Comparison of ENCODE assay signal across 26 mouse cellular contexts in genomic region chr11:51759251-51759650, GRCm38 (mm10). TPM values are rescaled to one million over a fixed set of nuclear protein-coding genes. Genes with fewer than 3 reads are reported as not detected.
DNase-seq lines count a peak whose midpoint lies in the region; ATAC-seq and TF ChIP-seq lines count a peak whose summit lies in the region.
"Had no signal": no experiment of that assay in that cellular context is flagged by ENCODE, and none has a peak within 500 bp of the region (broad histone marks: within the 10 kb centered on the region; RNA-seq: fewer than 3 reads in every experiment).

No protein-coding gene starts in this region.

- H3K9ac ChIP-seq in liver, adult 2 months (ENCODE audit: low read depth, low read length) = peak overlapping the region; percentile 53
- no peak overlapping the region for H3K9ac ChIP-seq in liver, embryonic 12.5 days
- H3K9ac ChIP-seq in lung, embryonic 16.5 days (ENCODE audit: low read length) = no peak overlapping the region
- no peak overlapping the region for H3K9ac ChIP-seq in stomach, postnatal 0 days (ENCODE audit: low read length)
- H3K9ac ChIP-seq: forebrain, embryonic 13.5 days; heart, embryonic 13.5 days; hindbrain, embryonic 14.5 days had no signal

- no peaks in the 10 kb centered on the region for H3K9me3 ChIP-seq in liver, embryonic 12.5 days (replicated peaks)
- no peaks in the 10 kb centered on the region for H3K9me3 ChIP-seq in lung, embryonic 16.5 days (ENCODE audit: control insufficient read depth, low read length)
- no peaks in the 10 kb centered on the region for H3K9me3 ChIP-seq in stomach, postnatal 0 days (ENCODE audit: control insufficient read depth, low read length)
- H3K9me3 ChIP-seq: forebrain, embryonic 10.5 days; forebrain, embryonic 13.5 days; heart, embryonic 10.5 days; heart, embryonic 13.5 days had no signal

- peak; percentile 96 for DNase-seq in liver, adult 2 months (ENCODE audit: extremely low read depth, low read depth, low spot score)
- no peak for DNase-seq in lung, postnatal 14 days
- DNase-seq in stomach, postnatal 0 days (ENCODE audit: low spot score) = no peak
- DNase-seq in embryo, embryonic 11 days = no peak
- DNase-seq: adrenal gland, adult 2 months; adrenal gland, postnatal 14 days; B cell, adult 2 months; cerebellum, adult 11-12 months; cerebellum, adult 8-10 months; cerebellum, postnatal 10 days; cerebellum, postnatal 36 days; gastrocnemius, postnatal 10 days; gastrocnemius, postnatal 36 days; heart, adult 2 months; heart, postnatal 14 days; heart, postnatal 4 days had no signal

- WGBS in liver, adult 2 months = 13% methylated on average over 2 of the region's 2 CpGs
- 69% methylated on average over 2 of the region's 2 CpGs for WGBS in liver, embryonic 12.5 days (ENCODE audit: insufficient replicate concordance)
- 74% methylated on average over 2 of the region's 2 CpGs for WGBS in lung, embryonic 16.5 days
- 47% methylated on average over 2 of the region's 2 CpGs for WGBS in stomach, postnatal 0 days

- TF ChIP-seq CTCF in liver, adult 2 months (IDR thresholded peaks at IDR 0.05; ENCODE audit: low read depth, low read length) = no peak
- no peak for TF ChIP-seq CTCF in stomach, postnatal 0 days (IDR thresholded peaks at IDR 0.05; ENCODE audit: low read depth)

- H3K4me1 ChIP-seq in liver, adult 2 months (ENCODE audit: control insufficient read depth, insufficient read depth, low read length) = peaks cover 19% of the 10 kb centered on the region
- H3K4me1 ChIP-seq in liver, embryonic 12.5 days = peaks cover 34% of the 10 kb centered on the region
- H3K4me1 ChIP-seq in lung, embryonic 16.5 days (replicated peaks; ENCODE audit: control insufficient read depth, insufficient read depth, low read length) = peaks cover 14% of the 10 kb centered on the region
- peaks cover 3% of the 10 kb centered on the region; the same call in 1 of the 2 replicates for H3K4me1 ChIP-seq in brown adipose tissue, adult 24 weeks (ENCODE audit: control insufficient read depth, insufficient read depth, insufficient read length, low read length)
- H3K4me1 ChIP-seq in stomach, postnatal 0 days (replicated peaks; ENCODE audit: control insufficient read depth, insufficient read depth) = no peaks in the 10 kb centered on the region; the same call in 1 of the 2 replicates

- H3K36me3 ChIP-seq in liver, adult 2 months (ENCODE audit: control insufficient read depth, insufficient read depth, low read length) = no peaks in the 10 kb centered on the region
- no peaks in the 10 kb centered on the region for H3K36me3 ChIP-seq in liver, embryonic 12.5 days
- H3K36me3 ChIP-seq in lung, embryonic 16.5 days (ENCODE audit: control insufficient read depth, insufficient read depth, low read length) = no peaks in the 10 kb centered on the region
- no peaks in the 10 kb centered on the region for H3K36me3 ChIP-seq in stomach, postnatal 0 days (ENCODE audit: control insufficient read depth, insufficient read depth, low read length)
- H3K36me3 ChIP-seq: forebrain, embryonic 10.5 days; heart, embryonic 10.5 days; heart, embryonic 13.5 days had no signal

- no peak for TF ChIP-seq POLR2A in liver, adult 2 months (IDR thresholded peaks at IDR 0.05; ENCODE audit: extremely low read depth, insufficient read depth, low read length)

- no peaks in the 10 kb centered on the region for H3K27me3 ChIP-seq in liver, adult 2 months (ENCODE audit: control insufficient read depth, insufficient read depth, low read length)
- peaks cover 13% of the 10 kb centered on the region for H3K27me3 ChIP-seq in liver, embryonic 12.5 days (replicated peaks)
- H3K27me3 ChIP-seq in lung, embryonic 16.5 days (ENCODE audit: control insufficient read depth, insufficient read depth, low read depth, low read length) = no peaks in the 10 kb centered on the region
- H3K27me3 ChIP-seq in stomach, postnatal 0 days (ENCODE audit: control insufficient read depth, insufficient read depth, low read length) = no peaks in the 10 kb centered on the region

- no peak overlapping the region for H3K4me3 ChIP-seq in liver, adult 2 months (ENCODE audit: insufficient read depth, low read depth, low read length)
- no peak overlapping the region for H3K4me3 ChIP-seq in liver, embryonic 12.5 days
- no peak overlapping the region for H3K4me3 ChIP-seq in lung, embryonic 16.5 days (ENCODE audit: low read length)
- no peak overlapping the region for H3K4me3 ChIP-seq in brown adipose tissue, adult 24 weeks (ENCODE audit: insufficient read depth, low read depth, low read length)
- no peak overlapping the region for H3K4me3 ChIP-seq in stomach, postnatal 0 days (ENCODE audit: low read depth, low read length)
- H3K4me3 ChIP-seq: forebrain, embryonic 10.5 days; forebrain, embryonic 13.5 days; heart, adult 2 months; heart, embryonic 10.5 days; heart, embryonic 13.5 days had no signal

- peaks cover 12% of the 10 kb centered on the region for H3K79me2 ChIP-seq in liver, adult 2 months (ENCODE audit: control insufficient read depth, insufficient read depth, low read length)

- peak overlapping the region; percentile 98 for H3K27ac ChIP-seq in liver, adult 2 months (replicated peaks; ENCODE audit: insufficient read depth, low read depth, low read length)
- H3K27ac ChIP-seq in liver, embryonic 12.5 days = no peak overlapping the region
- peak overlapping the region; percentile 64; the same call in 1 of the 2 replicates for H3K27ac ChIP-seq in lung, embryonic 16.5 days (ENCODE audit: low read length)
- H3K27ac ChIP-seq in brown adipose tissue, adult 24 weeks (replicated peaks; ENCODE audit: low read depth, low read length) = peak overlapping the region; percentile 90
- H3K27ac ChIP-seq in stomach, postnatal 0 days (replicated peaks) = no peak overlapping the region
- H3K27ac ChIP-seq: forebrain, embryonic 10.5 days; forebrain, embryonic 13.5 days; heart, adult 2 months; heart, embryonic 10.5 days; heart, embryonic 13.5 days; hindbrain, embryonic 14.5 days had no signal

- H3K4me2 ChIP-seq in liver, embryonic 12.5 days = no peak overlapping the region
- H3K4me2 ChIP-seq in lung, embryonic 16.5 days (ENCODE audit: low read depth, low read length) = no peak overlapping the region
- H3K4me2 ChIP-seq in stomach, postnatal 0 days (replicated peaks; ENCODE audit: low read depth) = no peak overlapping the region
- H3K4me2 ChIP-seq: forebrain, embryonic 13.5 days; heart, embryonic 13.5 days; hindbrain, embryonic 14.5 days had no signal

- TF ChIP-seq EP300 in stomach, postnatal 0 days (optimal IDR thresholded peaks at IDR 0.05) = peak; percentile 34

- ATAC-seq in liver, embryonic 12.5 days = no peak
- no peak for ATAC-seq in lung, embryonic 16.5 days (ENCODE audit: low read depth)
- no peak for ATAC-seq in stomach, postnatal 0 days (ENCODE audit: low FRiP score, low TSS enrichment)
- ATAC-seq in megakaryocyte, adult 5-6 weeks (ENCODE audit: poor library complexity, severe bottlenecking) = no peak
- ATAC-seq: forebrain, embryonic 13.5 days; forebrain, embryonic 16.5 days had no signal

RNA-seq across cellular contexts. Expression of gene Sec24a, which starts 4.2 kb away (rescaled TPM):
- total RNA-seq in liver, adult 2 months (2014; rRNA removed) = 45.1 and 51.1 TPM in 2 replicates
- 30.6 and 35.3 TPM in 2 replicates for polyA plus RNA-seq in liver, adult 2 months (2012; rRNA removed)
- polyA plus RNA-seq in liver, embryonic 12.5 days (2016; fragmentation: Nextera tagmentation; extraction: Ambion mirVana) = 9.9 and 11.0 TPM in 2 replicates
- polyA plus RNA-seq in lung, embryonic 16.5 days (2015; fragmentation: Nextera tagmentation; extraction: Ambion mirVana) = 12.4 and 13.1 TPM in 2 replicates
- polyA plus RNA-seq in brown adipose tissue, adult 24 weeks (2012; ENCODE audit: insufficient read depth, insufficient read length, missing spikeins) = 8.8 and 12.5 TPM in 2 replicates
- 8.3 and 8.4 TPM in 2 replicates for polyA plus RNA-seq in stomach, postnatal 0 days (2015; fragmentation: Nextera tagmentation; extraction: Ambion mirVana)
- 15.4 and 15.5 TPM in 2 replicates for total RNA-seq in megakaryocyte, adult 5-6 weeks (2015)
- 5.1 and 6.3 TPM in 2 replicates for total RNA-seq in megakaryocyte, adult 5-6 weeks (2017)

RNA-seq across cellular contexts. Expression of gene Sar1b, which starts 4.2 kb away (rescaled TPM):
- 257 and 370 TPM in 2 replicates for total RNA-seq in liver, adult 2 months (2014; rRNA removed)
- 61.0 and 75.6 TPM in 2 replicates for polyA plus RNA-seq in liver, adult 2 months (2012; rRNA removed)
- polyA plus RNA-seq in liver, embryonic 12.5 days (2016; fragmentation: Nextera tagmentation; extraction: Ambion mirVana) = 84.8 and 88.7 TPM in 2 replicates
- polyA plus RNA-seq in lung, embryonic 16.5 days (2015; fragmentation: Nextera tagmentation; extraction: Ambion mirVana) = 110 TPM in 2 replicates
- 158 and 181 TPM in 2 replicates for polyA plus RNA-seq in brown adipose tissue, adult 24 weeks (2012; ENCODE audit: insufficient read depth, insufficient read length, missing spikeins)
- 168 and 169 TPM in 2 replicates for polyA plus RNA-seq in stomach, postnatal 0 days (2015; fragmentation: Nextera tagmentation; extraction: Ambion mirVana)
- 103 and 111 TPM in 2 replicates for total RNA-seq in megakaryocyte, adult 5-6 weeks (2015)
- 47.7 and 53.2 TPM in 2 replicates for total RNA-seq in megakaryocyte, adult 5-6 weeks (2017)

Comparison
In these comparisons a context has a peak if more than half of its experiments do, and no peak if none do; other contexts are left out.
1. H3K27ac ChIP-seq: peak in liver, adult 2 months (single experiment), lung, embryonic 16.5 days (single experiment) and brown adipose tissue, adult 24 weeks (single experiment); none in liver, embryonic 12.5 days (single experiment) and stomach, postnatal 0 days (single experiment).